Mouse (Mus musculus): ENCODE results near the gene Ola1.

- TF ChIP-seq CTCF (IDR thresholded peaks at IDR 0.05; ENCODE audit: control insufficient read depth, insufficient read depth, insufficient replicate concordance, low read depth, low read length): no peak
- TF ChIP-seq POLR2A (IDR thresholded peaks at IDR 0.05; ENCODE audit: control insufficient read depth, low read depth, low read length): no peak
Observed at GRCm38 (mm10) chr2:73132897-73133296, 85.8 kb downstream of the Ola1 start.

Data from testis, adult 2 months (tissue).